Mouse (Mus musculus) ES-E14 (cell line): Measurements from ENCODE around the gene Ppp2r5c.

Experiments used
- CHD2 ChIP-seq: IDR thresholded peaks from 2 replicates; pipeline ENCODE4 v1.6.1; 2014; ENCODE audit warnings: mild to moderate bottlenecking, low read depth, low read length, inconsistent platforms
- HCFC1 ChIP-seq: IDR thresholded peaks from 2 replicates; pipeline ENCODE4 v1.6.1; 2012; ENCODE audit warnings: low read length, inconsistent platforms, borderline replicate concordance; ENCODE audit not compliant: insufficient read depth
- MAFK ChIP-seq: IDR thresholded peaks from 2 replicates; pipeline ENCODE4 v1.6.1; 2014; ENCODE audit warnings: mild to moderate bottlenecking, low read depth, low read length, inconsistent platforms; ENCODE audit not compliant: insufficient read depth
- ZC3H11A ChIP-seq: IDR thresholded peaks from 2 replicates; pipeline ENCODE4 v1.6.1; 2012; ENCODE audit warnings: low read depth, mild to moderate bottlenecking, inconsistent platforms, low read length, borderline replicate concordance
- ZNF384 ChIP-seq: IDR thresholded peaks from 2 replicates; pipeline ENCODE4 v1.6.1; 2012; ENCODE audit warnings: low read depth, low read length, inconsistent platforms

DNA sequence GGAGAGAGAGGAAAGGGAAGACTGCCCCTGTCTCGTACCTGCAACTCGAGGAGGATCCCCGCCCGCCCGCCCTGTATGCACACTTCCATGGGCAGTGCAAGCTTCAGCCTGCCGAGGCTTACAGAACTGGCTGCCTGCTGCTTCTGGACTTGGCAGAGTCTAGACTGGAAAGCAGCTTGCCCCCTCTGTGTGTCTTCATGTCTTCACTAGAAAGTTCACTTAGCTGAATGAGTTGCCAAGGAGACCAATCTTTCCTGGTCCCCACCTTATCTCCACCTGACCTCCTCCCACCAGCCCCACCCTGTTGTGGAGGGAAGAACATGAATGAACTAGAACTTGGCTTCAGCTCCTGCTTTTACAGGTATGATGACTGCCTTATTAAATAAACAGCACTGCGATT, 66.0 kb downstream of the Ppp2r5c start:
- TF ChIP-seq HCFC1 (no peak), MAFK (no peak), ZNF384 (no peak), ZC3H11A (no peak), CHD2 (no peak)
